Mouse (Mus musculus) c-Kit-negative CD71-positive TER-119-positive erythroid progenitor cells, embryonic 14.5 days (primary cell): Measurements from ENCODE around the gene Rnf150.

Experiments used
- DNase-seq: peaks from one replicate; pipeline ENCODE4 v3.0.0-alpha.2; 2013; ENCODE audit warnings: low read depth, low spot score

Rnf150 gene

GRCm38 (mm10) chr8:83011286-83011685, 148.1 kb downstream of the Rnf150 start:
- DNase-seq = no peak

GRCm38 (mm10) chr8:83011758-83012157, 148.6 kb downstream of the Rnf150 start:
- DNase-seq = no peak

GRCm38 (mm10) chr8:83028211-83028610, 165.1 kb downstream of the Rnf150 start:
- no peak for DNase-seq

GRCm38 (mm10) chr8:83032800-83033199, 169.6 kb downstream of the Rnf150 start:
- DNase-seq = no peak

- no peak for DNase-seq
Observed at GRCm38 (mm10) chr8:83035141-83035540, 172.0 kb downstream of the Rnf150 start.

GRCm38 (mm10) chr8:83036521-83037166, 173.5 kb downstream of the Rnf150 start:
- DNase-seq = no peak

- DNase-seq = no peak
Observed at GRCm38 (mm10) chr8:83037321-83037720, 174.2 kb downstream of the Rnf150 start.

- no peak for DNase-seq
Observed at GRCm38 (mm10) chr8:83038575-83038974, 175.4 kb downstream of the Rnf150 start.

GRCm38 (mm10) chr8:83041440-83041839, 178.3 kb downstream of the Rnf150 start:
- no peak for DNase-seq

- DNase-seq = no peak
Observed at GRCm38 (mm10) chr8:83046912-83047311, 183.8 kb downstream of the Rnf150 start.

- no peak for DNase-seq
Observed at GRCm38 (mm10) chr8:83048527-83048926, 185.4 kb downstream of the Rnf150 start.

GRCm38 (mm10) chr8:83049171-83049601, 186.0 kb downstream of the Rnf150 start:
- DNase-seq = no peak

- no peak for DNase-seq
Observed at GRCm38 (mm10) chr8:83049616-83050015, 186.5 kb downstream of the Rnf150 start.

GRCm38 (mm10) chr8:83052896-83053295, 189.7 kb downstream of the Rnf150 start:
- no peak for DNase-seq

- no peak for DNase-seq
Observed at GRCm38 (mm10) chr8:83054801-83055200, 191.6 kb downstream of the Rnf150 start.

GRCm38 (mm10) chr8:83058951-83059350, 195.8 kb downstream of the Rnf150 start:
- no peak for DNase-seq

- no peak for DNase-seq
Observed at GRCm38 (mm10) chr8:83060076-83060475, 196.9 kb downstream of the Rnf150 start.

GRCm38 (mm10) chr8:83061257-83061656, 198.1 kb downstream of the Rnf150 start:
- no peak for DNase-seq

GRCm38 (mm10) chr8:83061873-83062272, 198.7 kb downstream of the Rnf150 start:
- no peak for DNase-seq

- DNase-seq = no peak
Observed at GRCm38 (mm10) chr8:83062276-83062675, 199.1 kb downstream of the Rnf150 start.

GRCm38 (mm10) chr8:83064096-83064495, 200.9 kb downstream of the Rnf150 start:
- DNase-seq = no peak

GRCm38 (mm10) chr8:83066076-83066475, 202.9 kb downstream of the Rnf150 start:
- no peak for DNase-seq

- no peak for DNase-seq
Observed at GRCm38 (mm10) chr8:83066846-83067245, 203.7 kb downstream of the Rnf150 start.

- no peak for DNase-seq
Observed at GRCm38 (mm10) chr8:83067906-83068305, 204.8 kb downstream of the Rnf150 start.
